Mouse (Mus musculus) thymus, adult 2 months (tissue): ENCODE measurements at regions not wholly inside any gene's neighbourhood (a gene's known extent, or its start where the extent isn't known, plus 50 kb on each side); places are given as distances from the start of the nearest gene placed in this dataset.

Source experiments
- CTCF ChIP-seq: fragments of 200-500 bp; IDR thresholded peaks from 2 replicates; pipeline ENCODE4 v1.5.1; 2012; ENCODE audit warnings: mild to moderate bottlenecking, control low read depth, low read length, moderate library complexity, borderline replicate concordance; ENCODE audit not compliant: control insufficient read depth, poor library complexity, insufficient read depth; ENCODE audit errors: extremely low read depth
- POLR2A ChIP-seq: fragments of 200-500 bp; IDR thresholded peaks from 2 replicates; pipeline ENCODE4 v1.6.1; 2012; ENCODE audit warnings: mild to moderate bottlenecking, low read length, control low read depth, moderate library complexity; ENCODE audit not compliant: control insufficient read depth, poor library complexity, insufficient read depth; ENCODE audit errors: extremely low read depth

GRCm38 (mm10) chr3:19897140-19897539 is 59.7 kb upstream of the Cp start:
- TF ChIP-seq POLR2A (no peak), CTCF (no peak)
